Mouse (Mus musculus) neural tube, embryonic 13.5 days (tissue): ENCODE results near the gene Baz1b. TPM values are rescaled to one million over a fixed set of nuclear protein-coding genes. Genes with fewer than 3 reads are reported as not detected.

Experiments
- ATAC-seq: fragments of 200-750 bp; cut with Nextera tagmentation; 2 replicates; pipeline ENCODE4 v1.8.0; 2017; ENCODE audit warnings: low read depth, mild to moderate bottlenecking, moderate TSS enrichment, moderate library complexity
- H3K27ac ChIP-seq: fragments of 300-500 bp; sonication (generic); replicated peaks from 2 replicates; pipeline ENCODE4 v1.5.1; 2015; ENCODE audit warnings: moderate library complexity, mild to moderate bottlenecking, inconsistent platforms
- H3K27me3 ChIP-seq: fragments of 300-500 bp; sonication (generic); 2 replicates; pipeline ENCODE4 v1.6.1; 2015; ENCODE audit warnings: mild to moderate bottlenecking, inconsistent platforms
- H3K36me3 ChIP-seq: fragments of 300-500 bp; sonication (generic); 2 replicates; pipeline ENCODE4 v1.6.1; 2015; ENCODE audit warnings: mild to moderate bottlenecking, inconsistent platforms
- H3K4me1 ChIP-seq: fragments of 300-500 bp; sonication (generic); replicated peaks from 2 replicates; pipeline ENCODE4 v1.6.1; 2015; ENCODE audit warnings: inconsistent platforms
- H3K4me2 ChIP-seq: fragments of 300-500 bp; sonication (generic); 2 replicates; pipeline ENCODE4 v1.6.1; 2015; ENCODE audit warnings: inconsistent platforms, mild to moderate bottlenecking, moderate library complexity
- H3K4me3 ChIP-seq: fragments of 300-500 bp; sonication (generic); 2 replicates; pipeline ENCODE4 v1.5.1; 2015; ENCODE audit warnings: mild to moderate bottlenecking, inconsistent platforms
- H3K9ac ChIP-seq: fragments of 300-500 bp; sonication (generic); 2 replicates; pipeline ENCODE4 v1.6.1; 2015; ENCODE audit warnings: moderate library complexity, mild to moderate bottlenecking, inconsistent platforms
- H3K9me3 ChIP-seq: fragments of 300-500 bp; sonication (generic); 2 replicates; pipeline ENCODE4 v1.6.1; 2016; ENCODE audit warnings: inconsistent platforms
- WGBS: fragments of 180-500 bp; shearing (Covaris S2); methylation state at CpG from one replicate; pipeline ENCODE4 v1.1.7; 2015; 5-methylcytosine and 5-hydroxymethylcytosine counted together
- polyA plus RNA-seq: library from polyadenylated mRNA; unstranded; fragments of >200 nt; fragmentation: Nextera tagmentation; extraction: Ambion mirVana; gene quantifications from 2 replicates; pipeline ENCODE4 v1.2.1, GENCODE M21; 2015

Gene Baz1b
- polyA plus RNA-seq, 1 experiment from 2014 or later: 32.0 TPM

GRCm38 (mm10) chr5:135242608-135243007 lies 55.5 kb downstream of the Baz1b start:
- no peak overlapping the region for H3K4me2 ChIP-seq
- peaks cover 99% of the 10 kb centered on the region for H3K36me3 ChIP-seq
- no peaks in the 10 kb centered on the region for H3K9me3 ChIP-seq
- no peak overlapping the region for H3K9ac ChIP-seq
- 85% methylated on average over 3 of the region's 3 CpGs for WGBS
- peaks cover 13% of the 10 kb centered on the region for H3K4me1 ChIP-seq
- no peak overlapping the region for H3K27ac ChIP-seq
- no peak overlapping the region for H3K4me3 ChIP-seq
- H3K27me3 ChIP-seq: no peaks in the 10 kb centered on the region
- no peak for ATAC-seq

GRCm38 (mm10) chr5:135243166-135243565 lies 56.1 kb downstream of the Baz1b start:
- Histone ChIP-seq H3K9ac (no peak overlapping the region), H3K36me3 (peaks cover 93% of the 10 kb centered on the region), H3K9me3 (no peaks in the 10 kb centered on the region), H3K4me1 (peaks cover 16% of the 10 kb centered on the region), H3K27ac (no peak overlapping the region), H3K4me2 (no peak overlapping the region), H3K4me3 (no peak overlapping the region), H3K27me3 (no peaks in the 10 kb centered on the region)
- WGBS: 89% methylated on average over 1 of the region's 1 CpGs
- ATAC-seq: no peak

- Histone ChIP-seq H3K4me3 (no peak overlapping the region), H3K9ac (no peak overlapping the region), H3K27ac (no peak overlapping the region), H3K4me1 (peaks cover 46% of the 10 kb centered on the region), H3K4me2 (peak overlapping the region; percentile 96; the same call in 1 of the 2 replicates), H3K27me3 (peaks cover 15% of the 10 kb centered on the region), H3K9me3 (no peaks in the 10 kb centered on the region), H3K36me3 (peaks cover 59% of the 10 kb centered on the region)
- ATAC-seq: no peak
- 66% methylated on average over 4 of the region's 4 CpGs for WGBS
Observed at GRCm38 (mm10) chr5:135246531-135246930, 59.5 kb downstream of the Baz1b start.

GRCm38 (mm10) chr5:135247337-135247736 lies 60.3 kb downstream of the Baz1b start:
- H3K27ac ChIP-seq: no peak overlapping the region
- H3K27me3 ChIP-seq: peaks cover 15% of the 10 kb centered on the region
- H3K36me3 ChIP-seq: peaks cover 51% of the 10 kb centered on the region
- H3K9ac ChIP-seq: 0 out of 2 replicates have a peak overlapping the region, but pooled peaks have one; percentile 41
- peak overlapping the region; percentile 96 for H3K4me2 ChIP-seq
- peak overlapping the region; percentile 62 for H3K4me3 ChIP-seq
- ATAC-seq: no peak
- H3K4me1 ChIP-seq: peaks cover 53% of the 10 kb centered on the region
- WGBS: 78% methylated on average over 9 of the region's 9 CpGs
- H3K9me3 ChIP-seq: no peaks in the 10 kb centered on the region

GRCm38 (mm10) chr5:135248956-135249676 lies 62.1 kb downstream of the Baz1b start:
- peak overlapping the region; percentile 74; the same call in 1 of the 2 replicates for H3K9ac ChIP-seq
- H3K36me3 ChIP-seq: peaks cover 33% of the 10 kb centered on the region
- no peak for ATAC-seq
- 66% methylated on average over 16 of the region's 16 CpGs for WGBS
- no peak overlapping the region for H3K27ac ChIP-seq
- H3K4me2 ChIP-seq: peak overlapping the region; percentile 96
- peaks cover 71% of the 10 kb centered on the region for H3K4me1 ChIP-seq
- no peaks in the 10 kb centered on the region for H3K9me3 ChIP-seq
- peaks cover 15% of the 10 kb centered on the region for H3K27me3 ChIP-seq
- H3K4me3 ChIP-seq: peak overlapping the region; percentile 62

GRCm38 (mm10) chr5:135250186-135251078 lies 63.4 kb downstream of the Baz1b start:
- Histone ChIP-seq H3K4me1 (peaks cover 75% of the 10 kb centered on the region), H3K4me2 (peak overlapping the region; percentile 96), H3K9me3 (no peaks in the 10 kb centered on the region), H3K27ac (no peak overlapping the region; the same call in 1 of the 2 replicates), H3K4me3 (peak overlapping the region; percentile 62), H3K9ac (peak overlapping the region; percentile 74), H3K36me3 (peaks cover 20% of the 10 kb centered on the region), H3K27me3 (peaks cover 15% of the 10 kb centered on the region)
- WGBS: 2% methylated on average over 71 of the region's 92 CpGs
- ATAC-seq: peak; percentile 47

- WGBS: under 1% methylated on average over 50 of the region's 51 CpGs
- H3K4me3 ChIP-seq: peak within 1 kb of the TSS; percentile 62
- H3K9ac ChIP-seq: peak within 1 kb of the TSS; percentile 74
- peaks cover 14% of the 10 kb centered on the region for H3K36me3 ChIP-seq
- H3K27ac ChIP-seq: no peak within 1 kb of the TSS; the same call in 1 of the 2 replicates
- H3K9me3 ChIP-seq: no peaks in the 10 kb centered on the region
- peak within 1 kb of the TSS; percentile 96 for H3K4me2 ChIP-seq
- peaks cover 75% of the 10 kb centered on the region for H3K4me1 ChIP-seq
- peaks cover 15% of the 10 kb centered on the region for H3K27me3 ChIP-seq
- ATAC-seq: peak; percentile 81
Observed at GRCm38 (mm10) chr5:135251079-135251454, 64.0 kb downstream of the Baz1b start, which contains the start of gene Fzd9. Gene Fzd9 (minus strand): TSS chr5:135251230.

- peaks cover 61% of the 10 kb centered on the region for H3K4me1 ChIP-seq
- peak overlapping the region; percentile 80 for H3K27ac ChIP-seq
Observed at GRCm38 (mm10) chr5:135253741-135254401, 66.8 kb downstream of the Baz1b start.

GRCm38 (mm10) chr5:135256166-135256565 lies 69.1 kb downstream of the Baz1b start:
- Histone ChIP-seq H3K27me3 (no peaks in the 10 kb centered on the region), H3K27ac (no peak overlapping the region), H3K4me2 (no peak overlapping the region), H3K9me3 (no peaks in the 10 kb centered on the region), H3K36me3 (no peaks in the 10 kb centered on the region), H3K4me1 (peaks cover 54% of the 10 kb centered on the region), H3K4me3 (no peak overlapping the region), H3K9ac (no peak overlapping the region)
- ATAC-seq: no peak
- 86% methylated on average over 3 of the region's 3 CpGs for WGBS

More at GRCm38 (mm10) chr5:135253741-135254401, 66.8 kb downstream of the Baz1b start:
- WGBS: 2% methylated on average over 12 of the region's 12 CpGs
- Histone ChIP-seq H3K4me3 (no peak overlapping the region), H3K9ac (peak overlapping the region; percentile 13; the same call in 1 of the 2 replicates), H3K9me3 (no peaks in the 10 kb centered on the region), H3K27me3 (peaks cover 14% of the 10 kb centered on the region), H3K4me2 (0 out of 2 replicates have a peak overlapping the region, but pooled peaks have one; percentile 5), H3K36me3 (no peaks in the 10 kb centered on the region)
- ATAC-seq: peak; percentile 74

- Histone ChIP-seq H3K27me3 (no peaks in the 10 kb centered on the region), H3K9me3 (no peaks in the 10 kb centered on the region), H3K9ac (no peak overlapping the region), H3K36me3 (no peaks in the 10 kb centered on the region), H3K4me3 (no peak overlapping the region), H3K4me1 (peaks cover 41% of the 10 kb centered on the region), H3K4me2 (no peak overlapping the region), H3K27ac (peak overlapping the region; percentile 92)
- 84% methylated on average over 12 of the region's 12 CpGs for WGBS
- ATAC-seq: no peak
Observed at GRCm38 (mm10) chr5:135257559-135257958, 70.5 kb downstream of the Baz1b start.

GRCm38 (mm10) chr5:135258280-135259150 lies 71.5 kb downstream of the Baz1b start:
- peak; percentile 23; the same call in 1 of the 2 replicates for ATAC-seq

More at GRCm38 (mm10) chr5:135258280-135259150, 71.5 kb downstream of the Baz1b start:
- Histone ChIP-seq H3K27me3 (no peaks in the 10 kb centered on the region), H3K4me3 (peak overlapping the region; percentile 21), H3K27ac (peak overlapping the region; percentile 92), H3K9me3 (no peaks in the 10 kb centered on the region), H3K9ac (peak overlapping the region; percentile 66), H3K4me1 (peaks cover 33% of the 10 kb centered on the region), H3K4me2 (peak overlapping the region; percentile 47), H3K36me3 (no peaks in the 10 kb centered on the region)
- 12% methylated on average over 30 of the region's 30 CpGs for WGBS
